Mouse (Mus musculus) naive thymus-derived CD4-positive, alpha-beta T cell, adult 5 months (primary cell): ENCODE data around the gene Zfp944. TPM values are rescaled to one million over a fixed set of nuclear protein-coding genes. Genes with fewer than 3 reads are reported as not detected.

Experiments
- polyA plus RNA-seq: library from polyadenylated mRNA; unstranded; fragments of 100-300 nt; shearing (Covaris generic); gene quantifications from one replicate; pipeline ENCODE4 v1.2.1, GENCODE M21; 2017

Zfp944 gene
- polyA plus RNA-seq = 7.4 TPM

GRCm38 (mm10) chr17:22361101-22361781 lies at the start of gene Zfp944, which contains the start of gene Zfp758:
Zfp944 (minus strand) TSS chr17:22361400.
Zfp758 (plus strand) TSS chr17:22361453.

GRCm38 (mm10) chr17:22314730-22315226 lies 46.4 kb downstream of the Zfp944 start, which contains the start of gene CT030661.1:
CT030661.1 (minus strand) TSS chr17:22314837.

Other genes with a start within 250 kb of the Zfp944 start
- gene Zfp947, start 195.2 kb downstream of the Zfp944 start, polyA plus RNA-seq = 0.22 TPM
- 2.1 TPM for gene Zfp994, start 135.8 kb downstream of the Zfp944 start, polyA plus RNA-seq
- gene CT030661.1, start 46.6 kb downstream of the Zfp944 start, polyA plus RNA-seq = 8.0 TPM
- gene Zfp758, start 53 bp upstream of the Zfp944 start, polyA plus RNA-seq = 11.8 TPM
- gene Zfp946, start 62.8 kb upstream of the Zfp944 start, polyA plus RNA-seq = 3.3 TPM
- gene Vmn2r111, start 212.1 kb upstream of the Zfp944 start, polyA plus RNA-seq = not detected
- gene Vmn2r112, start 239.6 kb upstream of the Zfp944 start, polyA plus RNA-seq = 0.04 TPM